Mouse (Mus musculus) embryo, embryonic 10.5 days (tissue): ENCODE results near the gene Col4a2.

ENCODE experiments used
- DNase-seq: peaks from one replicate; pipeline ENCODE4 v3.0.0-alpha.2; 2015; ENCODE audit warnings: low spot score

The Col4a2 gene

GRCm38 (mm10) chr8:11383379-11383778 is 70.8 kb downstream of the Col4a2 start:
- no peak for DNase-seq

DNA sequence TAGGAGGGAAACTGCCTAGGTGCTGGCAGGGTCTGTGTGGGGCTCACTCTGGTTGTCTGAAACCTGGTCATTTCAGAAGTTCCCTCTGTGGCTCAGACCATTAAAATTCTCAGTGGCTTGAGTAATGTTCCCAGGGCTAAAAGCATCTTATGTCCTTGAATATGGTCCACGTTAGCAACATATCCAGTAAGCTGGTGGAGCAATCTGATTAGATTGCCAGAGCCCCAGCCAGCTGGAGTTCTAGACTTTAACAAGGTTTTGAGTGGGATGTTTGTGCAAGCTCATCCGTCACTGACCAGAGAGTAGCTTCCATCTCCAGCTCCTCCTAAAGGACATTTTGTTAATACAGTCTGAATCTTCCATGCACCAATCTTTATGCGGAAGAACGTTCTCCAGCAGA is 72.2 kb downstream of the Col4a2 start:
- no peak for DNase-seq

DNA sequence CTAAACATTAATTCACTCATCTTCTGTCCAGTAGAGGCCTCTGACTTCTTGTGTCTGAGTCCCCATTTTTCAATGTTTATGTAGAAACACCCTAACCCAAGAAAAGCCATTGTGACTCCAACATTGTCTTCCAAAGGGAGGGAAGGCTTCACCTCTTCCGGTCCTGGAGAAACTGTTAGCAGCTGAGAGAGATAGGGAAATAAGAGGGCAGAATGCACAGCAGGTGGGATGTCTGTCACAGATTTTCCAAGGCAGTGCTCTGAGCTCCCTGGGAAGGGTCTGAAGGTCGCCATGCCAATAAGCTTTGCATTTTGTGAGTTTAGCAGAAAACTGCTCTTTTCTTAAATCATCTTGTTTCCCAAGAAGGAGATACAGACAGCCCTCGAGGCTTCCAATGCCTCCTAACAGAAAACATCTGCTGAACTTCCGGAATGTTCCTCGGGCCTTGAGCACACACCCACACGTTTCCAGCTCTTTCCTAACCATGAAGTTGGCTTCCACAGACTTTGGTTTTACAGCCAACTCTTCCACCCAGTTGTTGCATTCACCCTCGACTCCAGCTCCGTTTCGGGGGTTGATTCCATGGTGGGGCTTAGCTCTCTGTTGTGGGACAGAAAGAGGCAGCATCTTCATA is 72.8 kb downstream of the Col4a2 start:
- DNase-seq: no peak

- DNase-seq: no peak
These were observed 74.7 kb downstream of the Col4a2 start for GRCm38 (mm10) chr8:11387282-11387681.

DNA sequence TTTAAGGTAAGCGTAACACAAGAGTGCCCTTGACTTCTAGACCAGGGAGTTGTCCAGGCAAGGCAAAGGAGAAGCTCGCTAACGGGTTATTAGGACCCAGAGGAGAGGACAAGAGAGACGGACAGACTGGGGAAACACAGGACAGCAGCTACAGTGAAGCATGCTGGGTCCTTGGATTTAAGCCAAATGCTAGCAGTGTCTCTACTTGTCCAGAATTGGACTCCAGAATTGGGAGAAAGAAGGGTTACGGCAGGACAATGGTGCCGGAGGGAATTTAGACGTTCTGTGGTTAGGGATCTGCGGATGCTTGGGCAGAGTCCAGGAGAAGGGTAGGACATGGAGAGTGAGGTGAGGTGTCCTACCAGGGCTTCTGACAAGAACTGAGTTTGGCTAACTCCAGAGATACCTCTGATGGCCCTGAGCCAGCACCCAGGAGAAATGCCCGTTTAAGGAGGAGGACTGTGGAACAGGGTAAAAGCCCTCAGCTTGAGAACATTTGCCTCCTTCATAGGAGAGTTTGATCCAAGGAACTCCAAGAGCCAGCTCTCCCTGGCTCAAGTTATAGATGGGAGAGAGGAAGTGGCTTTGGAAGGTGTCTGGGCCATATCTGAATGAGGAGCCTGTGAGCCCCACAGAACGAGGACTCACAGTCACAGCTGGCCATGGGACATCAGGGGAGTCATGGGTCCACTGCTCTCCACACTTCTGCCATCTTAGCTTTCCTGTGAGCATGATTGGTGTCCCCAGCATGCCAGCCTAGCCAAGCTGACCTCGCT is 76.9 kb downstream of the Col4a2 start:
- no peak for DNase-seq

- DNase-seq: peak; percentile 85
These were observed 80.1 kb downstream of the Col4a2 start for GRCm38 (mm10) chr8:11392739-11393138.

- DNase-seq: peak; percentile 39
These were observed 80.6 kb downstream of the Col4a2 start for GRCm38 (mm10) chr8:11393161-11393560.

DNA sequence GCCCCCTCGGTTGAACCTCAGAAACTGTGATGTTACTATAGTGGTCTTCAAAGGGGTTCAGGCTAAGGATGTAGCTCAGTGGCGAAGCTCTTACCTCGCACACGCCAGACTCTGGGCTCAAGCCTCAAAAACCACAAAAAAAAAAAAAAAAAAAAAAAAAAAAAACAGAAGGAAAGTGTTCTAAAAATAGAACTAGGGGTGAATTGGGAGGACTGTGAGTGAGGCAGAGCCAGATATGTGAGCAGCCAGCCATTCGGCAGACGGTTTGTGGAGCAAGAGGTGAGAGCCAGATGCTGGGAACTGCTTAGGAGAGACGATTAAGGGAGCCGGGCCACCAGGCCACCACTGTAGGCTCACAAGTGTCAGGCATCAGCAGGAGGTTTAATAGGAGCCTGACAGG is 81.0 kb downstream of the Col4a2 start:
- DNase-seq: no peak

DNA sequence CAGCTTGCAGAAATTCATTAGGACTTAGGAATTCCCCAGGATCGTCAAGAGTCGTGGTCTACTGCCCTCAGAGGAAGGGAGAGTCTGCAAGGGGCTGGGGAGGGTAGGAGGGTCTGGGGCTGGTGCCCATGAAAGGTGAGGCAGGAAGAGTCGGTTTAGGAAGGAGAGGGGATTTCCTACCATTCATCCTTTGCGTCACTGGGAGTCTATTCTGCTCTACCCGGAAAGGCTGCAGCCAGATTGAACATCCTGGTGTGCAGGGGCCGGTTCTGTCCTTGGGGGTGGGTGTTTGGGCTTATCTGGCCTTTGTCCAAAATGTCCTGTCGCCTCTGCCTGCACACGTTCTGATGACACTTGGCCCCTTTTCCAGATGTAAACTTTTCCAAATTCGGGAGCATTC is 82.2 kb downstream of the Col4a2 start:
- DNase-seq: no peak

GRCm38 (mm10) chr8:11395601-11396000 is 83.0 kb downstream of the Col4a2 start:
- no peak for DNase-seq

DNA sequence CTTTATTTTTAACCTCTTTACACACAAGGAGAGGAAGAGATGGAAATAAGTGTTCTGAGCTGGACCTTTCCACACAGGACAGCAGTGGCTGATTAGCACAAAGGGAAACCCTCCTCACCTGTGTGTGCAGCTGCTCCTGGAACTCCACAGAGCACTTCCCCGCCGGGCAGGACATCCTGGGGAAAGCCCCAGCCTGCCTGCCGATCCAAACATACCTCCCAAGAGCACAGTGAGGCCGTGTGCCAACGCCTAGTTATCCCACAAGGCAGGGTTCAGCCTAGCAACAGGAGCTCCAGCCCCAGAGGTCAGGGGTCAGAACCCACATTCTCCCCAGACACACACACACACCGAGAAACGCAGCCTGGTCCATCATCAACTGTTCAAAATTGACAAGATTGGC is 83.5 kb downstream of the Col4a2 start:
- no peak for DNase-seq

DNA sequence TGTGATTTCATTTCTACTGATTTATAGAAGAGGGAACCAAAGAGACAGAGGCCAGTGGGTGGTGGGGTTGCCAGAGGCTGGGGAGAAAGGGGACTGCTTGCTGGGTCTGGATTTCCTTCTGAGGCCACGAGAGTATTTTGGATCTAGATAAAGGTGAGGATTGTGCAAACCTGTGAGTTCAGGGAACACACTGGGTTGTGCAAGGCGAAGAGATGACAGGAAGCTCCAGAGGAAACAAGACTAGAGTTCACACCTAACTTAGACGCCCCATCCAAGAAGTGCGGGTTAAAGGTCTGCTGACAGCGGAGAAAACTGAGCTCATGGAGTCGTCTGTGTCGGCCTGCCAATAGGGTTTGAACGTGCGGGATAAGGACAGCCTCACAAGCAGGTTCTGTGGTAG is 84.5 kb downstream of the Col4a2 start:
- DNase-seq: no peak

GRCm38 (mm10) chr8:11399706-11400105 is 87.1 kb downstream of the Col4a2 start:
- no peak for DNase-seq

GRCm38 (mm10) chr8:11400244-11400643 is 87.6 kb downstream of the Col4a2 start:
- no peak for DNase-seq

GRCm38 (mm10) chr8:11401183-11401582 is 88.6 kb downstream of the Col4a2 start:
- no peak for DNase-seq

- DNase-seq: no peak
These were observed 89.6 kb downstream of the Col4a2 start for GRCm38 (mm10) chr8:11402220-11402619.

DNA sequence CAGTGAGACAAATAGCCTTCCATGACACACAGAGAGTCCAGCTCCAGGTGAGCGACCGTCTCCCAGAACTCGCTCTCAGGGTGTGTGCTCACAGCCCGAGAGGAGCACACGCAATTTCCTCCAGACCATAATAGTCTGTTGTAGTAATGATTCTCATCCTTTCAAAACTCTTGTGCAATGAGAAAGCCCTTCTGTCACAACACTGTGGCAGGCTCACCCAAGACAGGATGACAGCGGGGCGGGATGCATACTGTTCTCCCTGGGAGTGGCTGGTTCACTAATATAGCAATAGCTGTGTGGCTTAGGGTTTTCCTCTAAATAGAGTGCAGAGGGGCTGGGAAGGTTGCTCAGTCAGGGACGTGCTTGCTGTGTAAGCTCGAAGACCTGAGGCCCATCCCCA is 91.2 kb downstream of the Col4a2 start:
- DNase-seq: no peak

GRCm38 (mm10) chr8:11404614-11405013 is 92.0 kb downstream of the Col4a2 start:
- DNase-seq: no peak

DNA sequence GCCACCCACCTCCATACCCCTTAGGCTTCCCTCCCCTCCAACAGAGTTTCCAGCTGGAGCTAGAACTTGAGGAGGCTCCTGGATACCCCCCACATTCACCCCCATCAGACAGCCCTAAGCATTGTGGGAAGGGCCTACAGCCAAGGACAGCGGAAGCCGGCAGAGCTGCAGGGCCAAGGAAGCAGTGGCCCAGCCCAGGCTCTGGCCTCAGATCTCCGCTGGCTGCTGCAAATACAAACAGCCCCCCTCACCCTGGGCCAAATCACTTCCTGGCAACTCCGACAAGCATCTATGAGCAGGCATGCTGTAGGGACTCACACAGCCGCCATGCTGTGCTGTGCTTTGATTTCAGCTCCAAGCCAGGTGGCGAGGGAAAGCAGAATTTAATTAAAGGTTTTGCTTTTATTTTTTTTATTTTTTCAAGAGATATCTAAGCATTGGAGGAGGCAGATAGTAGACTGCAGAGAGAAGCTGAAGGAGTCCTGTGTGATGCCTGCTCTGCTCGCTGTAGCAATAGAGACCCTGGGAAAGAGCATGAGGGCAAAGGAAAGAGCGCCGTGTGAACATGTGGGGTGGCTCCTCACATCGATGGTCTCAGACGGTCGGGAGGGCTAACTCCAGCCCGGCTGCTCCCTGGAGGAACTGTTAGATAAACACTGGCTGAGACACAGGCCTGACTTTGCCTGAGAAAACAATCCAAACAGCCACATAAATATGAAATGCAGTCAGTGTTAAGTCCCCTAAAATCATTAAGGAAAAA is 93.3 kb downstream of the Col4a2 start:
- DNase-seq: peak; percentile 37

DNA sequence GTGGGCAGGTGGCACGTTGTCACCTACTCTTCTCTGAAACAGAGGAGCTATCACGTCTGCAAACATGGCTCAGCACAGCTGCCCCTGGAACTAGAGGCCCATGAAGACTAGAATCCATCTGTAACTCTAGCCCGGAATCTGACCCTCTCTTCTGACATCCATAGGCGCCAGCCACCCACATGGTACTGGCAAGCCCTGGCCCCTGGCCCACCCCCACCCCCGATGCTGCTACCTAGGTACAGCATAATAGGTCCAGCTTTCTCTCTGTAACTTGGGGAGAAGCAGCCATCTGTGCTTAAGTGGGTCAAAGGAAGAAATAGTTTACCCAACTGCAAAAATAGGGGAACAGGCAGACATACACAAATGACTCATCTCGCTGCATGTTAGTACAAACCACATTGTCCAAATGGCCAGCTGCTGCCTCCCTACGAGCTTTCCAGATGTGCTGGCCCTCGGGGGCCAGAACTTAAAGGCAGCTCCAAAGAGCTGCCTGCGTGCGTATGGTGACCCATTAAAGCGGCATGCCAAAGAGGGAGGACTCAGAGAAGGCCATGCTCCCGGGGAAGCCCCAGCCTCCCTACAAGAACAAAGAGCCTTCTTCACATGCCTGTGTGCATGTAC is 99.0 kb downstream of the Col4a2 start:
- no peak for DNase-seq

DNA sequence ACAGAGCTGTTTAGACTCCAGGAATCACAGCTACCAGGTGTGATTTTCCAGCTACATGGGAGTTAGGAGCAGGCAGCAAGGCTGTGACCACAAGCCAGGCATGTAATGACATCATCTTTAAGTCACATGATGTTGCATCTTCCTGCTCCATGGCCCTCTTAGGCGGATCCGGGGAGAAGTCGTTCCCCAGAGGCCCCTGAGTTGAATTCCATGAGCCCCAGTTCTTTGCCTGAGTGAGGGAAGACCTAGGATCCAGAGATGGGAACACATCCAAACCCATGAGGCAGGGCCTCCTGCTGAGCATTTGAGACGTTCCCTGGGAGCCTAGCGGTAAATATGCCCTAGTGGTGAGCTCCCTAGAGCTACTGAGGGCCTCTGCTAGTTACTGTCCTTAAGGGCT is 99.8 kb downstream of the Col4a2 start:
- DNase-seq: no peak

DNA sequence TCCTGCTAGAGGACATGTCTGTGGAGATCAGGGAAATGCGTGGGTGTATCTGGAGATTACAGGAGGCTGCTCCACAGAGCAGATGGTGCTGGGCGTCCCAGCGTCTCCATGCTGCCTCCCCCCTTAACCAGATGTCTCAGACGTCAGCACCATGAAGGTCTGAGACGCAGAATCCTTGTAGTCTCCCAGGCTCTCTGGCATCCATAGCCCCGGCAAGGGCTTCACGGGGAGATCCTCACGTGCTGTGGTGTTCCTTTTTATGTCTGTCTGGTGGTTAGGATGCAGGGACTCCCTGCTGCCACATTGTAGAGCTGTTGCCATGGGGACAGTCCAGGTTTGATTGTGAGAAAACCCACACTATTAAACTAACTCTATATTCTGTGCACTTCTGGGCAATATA is 101.7 kb downstream of the Col4a2 start:
- DNase-seq: no peak

- no peak for DNase-seq
These were observed 102.5 kb downstream of the Col4a2 start for GRCm38 (mm10) chr8:11415089-11415488.
